15 mouse cellular contexts compared by ENCODE assay signal in genomic region chr7:64586571-64586970, GRCm38 (mm10).
"Had no signal": no experiment of that assay in that cellular context is flagged by ENCODE, and none has a peak within 500 bp of the region (broad histone marks: within the 10 kb centered on the region; RNA-seq: fewer than 3 reads in every experiment).

No protein-coding gene starts in this region.

- H3K27ac ChIP-seq: lung, embryonic 15.5 days; macrophage; midbrain, embryonic 13.5 days; midbrain, embryonic 15.5 days; neural tube, embryonic 12.5 days; stomach, embryonic 15.5 days; stomach, postnatal 0 days had no signal

- H3K4me1 ChIP-seq: lung, embryonic 15.5 days; megakaryocyte, embryonic 14.5 days; stomach, embryonic 15.5 days had no signal

- DNase-seq: lung, adult 2 months; lung, postnatal 14 days; lung, postnatal 36 days; right cerebral cortex, postnatal 14 days; thymus, adult 2 months; thymus, postnatal 25 days; thymus, postnatal 4 days had no signal

- H3K4me3 ChIP-seq: lung, embryonic 15.5 days; megakaryocyte, embryonic 14.5 days; midbrain, embryonic 13.5 days; midbrain, embryonic 15.5 days; neural tube, embryonic 12.5 days; stomach, embryonic 15.5 days had no signal
